ENCODE assay signal across 18 mouse cellular contexts in genomic region chr1:87960752-87961151, GRCm38 (mm10). TPM values are rescaled to one million over a fixed set of nuclear protein-coding genes. Genes with fewer than 3 reads are reported as not detected.
DNase-seq lines count a peak whose midpoint lies in the region; ATAC-seq and TF ChIP-seq lines count a peak whose summit lies in the region.
"Had no signal": no experiment of that assay in that cellular context is flagged by ENCODE, and none has a peak within 500 bp of the region (broad histone marks: within the 10 kb centered on the region; RNA-seq: fewer than 3 reads in every experiment).

No protein-coding gene starts in this region.

- no peak overlapping the region for H3K27ac ChIP-seq in limb, embryonic 11.5 days (replicated peaks; ENCODE audit: low read depth, low read length)
- H3K27ac ChIP-seq in limb, embryonic 10.5 days = no peak overlapping the region
- H3K27ac ChIP-seq in bone marrow macrophage, adult 2 months (ENCODE audit: insufficient read depth, low read depth, low read length) = peak overlapping the region; percentile 55
- H3K27ac ChIP-seq in liver, embryonic 12.5 days = peak overlapping the region; percentile 99
- H3K27ac ChIP-seq: embryonic facial prominence, embryonic 13.5 days; hindbrain, embryonic 15.5 days; neural tube, embryonic 15.5 days had no signal

- H3K36me3 ChIP-seq in limb, embryonic 11.5 days (ENCODE audit: control insufficient read depth, insufficient read depth, low read length) = peaks cover 13% of the 10 kb centered on the region; the same call in 1 of the 2 replicates
- H3K36me3 ChIP-seq in limb, embryonic 10.5 days = peaks cover 83% of the 10 kb centered on the region
- H3K36me3 ChIP-seq in liver, embryonic 12.5 days = peaks cover 32% of the 10 kb centered on the region
- peaks cover 48% of the 10 kb centered on the region for H3K36me3 ChIP-seq in myocyte (ENCODE audit: control insufficient read depth, insufficient read depth)

- H3K4me1 ChIP-seq in limb, embryonic 11.5 days (ENCODE audit: control insufficient read depth, insufficient read depth, low read length) = no peaks in the 10 kb centered on the region
- no peaks in the 10 kb centered on the region for H3K4me1 ChIP-seq in limb, embryonic 10.5 days
- peaks cover 14% of the 10 kb centered on the region for H3K4me1 ChIP-seq in bone marrow macrophage, adult 2 months (ENCODE audit: control insufficient read depth, insufficient read depth, low read length)
- peaks cover 34% of the 10 kb centered on the region for H3K4me1 ChIP-seq in liver, embryonic 12.5 days
- H3K4me1 ChIP-seq: embryonic facial prominence, embryonic 13.5 days; hindbrain, embryonic 15.5 days; neural tube, embryonic 15.5 days had no signal

- no peak for TF ChIP-seq POLR2A in bone marrow macrophage, adult 2 months (IDR thresholded peaks at IDR 0.05; ENCODE audit: borderline replicate concordance, low read depth, low read length)
- no peak for TF ChIP-seq POLR2A in myocyte (IDR thresholded peaks at IDR 0.05; ENCODE audit: insufficient read length, low read depth)

- no peak for DNase-seq in limb, embryonic 11.5 days (ENCODE audit: low spot score)
- no peak for DNase-seq in limb, embryonic 10.5 days (ENCODE audit: low spot score)
- no peak for DNase-seq in kidney, postnatal 4 days
- DNase-seq: adrenal gland, postnatal 14 days; gastrocnemius, postnatal 10 days; kidney, adult 11 months; kidney, postnatal 14 days; lung, adult 2 months; right cerebral cortex, postnatal 4 days had no signal

- no peak overlapping the region for H3ac ChIP-seq in myocyte (ENCODE audit: control insufficient read depth, insufficient read length)

- ATAC-seq in limb, embryonic 11.5 days (ENCODE audit: insufficient number of reproducible peaks, low FRiP score, low TSS enrichment, low read depth) = no peak
- ATAC-seq in liver, embryonic 12.5 days = peak; percentile 48
- ATAC-seq in granulocyte monocyte progenitor cell, adult 5-6 weeks (replicated peaks; ENCODE audit: poor library complexity, severe bottlenecking) = no peak
- ATAC-seq: forebrain, embryonic 16.5 days had no signal

- no peaks in the 10 kb centered on the region for H3K79me2 ChIP-seq in myocyte (ENCODE audit: control insufficient read depth, insufficient read depth)

- no peak for TF ChIP-seq CTCF in bone marrow macrophage, adult 2 months (IDR thresholded peaks at IDR 0.05; ENCODE audit: low read depth, low read length)

- H3K27me3 ChIP-seq in limb, embryonic 11.5 days (ENCODE audit: control insufficient read depth, insufficient read depth, low read length) = no peaks in the 10 kb centered on the region
- no peaks in the 10 kb centered on the region for H3K27me3 ChIP-seq in limb, embryonic 10.5 days (ENCODE audit: low read depth, poor library complexity, severe bottlenecking)
- H3K27me3 ChIP-seq in liver, embryonic 12.5 days (replicated peaks) = no peaks in the 10 kb centered on the region
- no peaks in the 10 kb centered on the region for H3K27me3 ChIP-seq in myocyte (ENCODE audit: control insufficient read depth, insufficient read depth, insufficient read length)
- H3K27me3 ChIP-seq: embryonic facial prominence, embryonic 13.5 days; heart, embryonic 15.5 days; hindbrain, embryonic 15.5 days; neural tube, embryonic 15.5 days had no signal

- no peak overlapping the region for H3K4me3 ChIP-seq in limb, embryonic 11.5 days (ENCODE audit: low read depth, low read length)
- H3K4me3 ChIP-seq in limb, embryonic 10.5 days = no peak overlapping the region
- no peak overlapping the region for H3K4me3 ChIP-seq in bone marrow macrophage, adult 2 months (ENCODE audit: insufficient read depth, low read length)
- no peak overlapping the region for H3K4me3 ChIP-seq in liver, embryonic 12.5 days
- H3K4me3 ChIP-seq in myocyte = no peak overlapping the region
- H3K4me3 ChIP-seq: embryonic facial prominence, embryonic 13.5 days; heart, embryonic 15.5 days; hindbrain, embryonic 15.5 days; neural tube, embryonic 15.5 days had no signal

- H3K9ac ChIP-seq in limb, embryonic 11.5 days (ENCODE audit: low read length) = 0 out of 2 replicates have a peak overlapping the region, but pooled peaks have one; percentile 27
- H3K9ac ChIP-seq in liver, embryonic 12.5 days = peak overlapping the region; percentile 71
- H3K9ac ChIP-seq: embryonic facial prominence, embryonic 13.5 days; heart, embryonic 15.5 days; hindbrain, embryonic 15.5 days; neural tube, embryonic 15.5 days had no signal

- H3K4me2 ChIP-seq in limb, embryonic 11.5 days (ENCODE audit: low read depth, severe bottlenecking) = no peak overlapping the region
- peak overlapping the region; percentile 68 for H3K4me2 ChIP-seq in liver, embryonic 12.5 days
- H3K4me2 ChIP-seq in myocyte (ENCODE audit: low read depth) = peak overlapping the region; percentile 51
- H3K4me2 ChIP-seq: embryonic facial prominence, embryonic 13.5 days; heart, embryonic 15.5 days; hindbrain, embryonic 15.5 days; neural tube, embryonic 15.5 days had no signal

- H3K9me3 ChIP-seq in limb, embryonic 11.5 days (ENCODE audit: control insufficient read depth, low read length) = no peaks in the 10 kb centered on the region
- H3K9me3 ChIP-seq in limb, embryonic 10.5 days (replicated peaks) = no peaks in the 10 kb centered on the region
- no peaks in the 10 kb centered on the region for H3K9me3 ChIP-seq in liver, embryonic 12.5 days (replicated peaks)
- H3K9me3 ChIP-seq: embryonic facial prominence, embryonic 13.5 days; heart, embryonic 15.5 days; hindbrain, embryonic 15.5 days; neural tube, embryonic 15.5 days had no signal

- WGBS in limb, embryonic 11.5 days = 94% methylated on average over 4 of the region's 4 CpGs
- WGBS in limb, embryonic 10.5 days = 94% methylated on average over 4 of the region's 4 CpGs
- WGBS in liver, embryonic 12.5 days (ENCODE audit: insufficient replicate concordance) = 35% methylated on average over 4 of the region's 4 CpGs

TF ChIP-seq in myocyte, 11 proteins besides CTCF, POLR2A, EP300 and RAD21:
- TF ChIP-seq SRF (IDR thresholded peaks at IDR 0.05; ENCODE audit: control insufficient read depth, insufficient read length, low read depth) (no peak), TCF12 (IDR thresholded peaks at IDR 0.05; ENCODE audit: insufficient read depth, poor library complexity, severe bottlenecking) (no peak), POLR2AphosphoS2 (IDR thresholded peaks at IDR 0.05; ENCODE audit: insufficient read length, low read depth) (no peak), CEBPB (IDR thresholded peaks at IDR 0.05; ENCODE audit: insufficient read depth, poor library complexity, severe bottlenecking) (no peak), MYOD1 (IDR thresholded peaks at IDR 0.05; ENCODE audit: control insufficient read depth in 1 of 3, insufficient read length in 2 of 3, low read depth in 2 of 3) (no peak), REST (IDR thresholded peaks at IDR 0.05; ENCODE audit: insufficient read depth, insufficient read length) (no peak)
TF ChIP-seq in myocyte: peak in this region for 0.

RNA-seq across cellular contexts. Expression of gene Usp40, which starts 47.6 kb away (rescaled TPM):
- 37.9 and 38.5 TPM in 2 replicates for polyA plus RNA-seq in limb, embryonic 11.5 days (2014; fragmentation: Nextera tagmentation; extraction: Ambion mirVana)
- 35.3 and 41.8 TPM in 2 replicates for polyA plus RNA-seq in limb, embryonic 10.5 days (2016; fragmentation: Nextera tagmentation; extraction: Ambion mirVana)
- polyA plus RNA-seq in bone marrow macrophage, adult 2 months (2012; ENCODE audit: insufficient read depth, insufficient read length, missing spikeins) = 16.7 and 19.2 TPM in 2 replicates
- polyA plus RNA-seq in liver, embryonic 12.5 days (2016; fragmentation: Nextera tagmentation; extraction: Ambion mirVana) = 13.3 and 13.4 TPM in 2 replicates
- 9.5 TPM for polyA plus RNA-seq in myocyte (2012; fragmentation: generic; extraction: Trizol)
- total RNA-seq in granulocyte monocyte progenitor cell, adult 5-6 weeks (2014; fragmentation: Nextera tagmentation) = 13.9 and 27.2 TPM in 2 replicates
- total RNA-seq in granulocyte monocyte progenitor cell, adult 5-6 weeks (2017) = 10.6 and 10.7 TPM in 2 replicates

Comparison
In these comparisons a context has a peak if more than half of its experiments do, and no peak if none do; other contexts are left out.
1. H3K27ac ChIP-seq: peak in bone marrow macrophage, adult 2 months (single experiment) and liver, embryonic 12.5 days (single experiment); none in limb, embryonic 11.5 days (single experiment) and limb, embryonic 10.5 days (single experiment).